Mouse (Mus musculus): ENCODE measurements at regions not wholly inside any gene's neighbourhood (a gene's known extent, or its start where the extent isn't known, plus 50 kb on each side); places are given as distances from the start of the nearest gene placed in this dataset.

GRCm38 (mm10) chr15:48860627-48861026 is 5024.1 kb upstream of the Gm7489 start:
- DNase-seq = no peak

- no peak for DNase-seq
These were observed 4986.2 kb upstream of the Gm7489 start for GRCm38 (mm10) chr15:48898546-48898945.

- DNase-seq = no peak
These were observed 4980.0 kb upstream of the Gm7489 start for GRCm38 (mm10) chr15:48904687-48905086.

GRCm38 (mm10) chr15:48925940-48926339 is 4958.8 kb upstream of the Gm7489 start:
- DNase-seq = peak; percentile 3

- DNase-seq = no peak
These were observed 4938.6 kb upstream of the Gm7489 start for GRCm38 (mm10) chr15:48946150-48946549.

GRCm38 (mm10) chr15:48976176-48976575 is 4908.5 kb upstream of the Gm7489 start:
- DNase-seq = no peak

- DNase-seq = no peak
These were observed 4908.1 kb upstream of the Gm7489 start for GRCm38 (mm10) chr15:48976583-48976982.
